Mouse (Mus musculus): ENCODE data around the gene Krtap6-1. TPM values are rescaled to one million over a fixed set of nuclear protein-coding genes. Genes with fewer than 3 reads are reported as not detected.

Gene Krtap6-1
- polyA plus RNA-seq, 1 experiment from 2014 or later, result not detected

Other genes with a start within 250 kb of the Krtap6-1 start
- not detected in 2 replicates for gene Gm20741, start 219.5 kb upstream of the Krtap6-1 start, polyA plus RNA-seq (2014; fragmentation: Nextera tagmentation; extraction: Ambion mirVana)
- gene Krtap15, start 211.5 kb upstream of the Krtap6-1 start, polyA plus RNA-seq (2014; fragmentation: Nextera tagmentation; extraction: Ambion mirVana), result not detected in 2 replicates
- gene Krtap14, start 205.6 kb upstream of the Krtap6-1 start, polyA plus RNA-seq (2014; fragmentation: Nextera tagmentation; extraction: Ambion mirVana), result not detected in 2 replicates
- not detected in 2 replicates for gene Krtap19-1, start 162.3 kb upstream of the Krtap6-1 start, polyA plus RNA-seq (2014; fragmentation: Nextera tagmentation; extraction: Ambion mirVana)
- not detected in 2 replicates for gene Krtap19-2, start 157.4 kb upstream of the Krtap6-1 start, polyA plus RNA-seq (2014; fragmentation: Nextera tagmentation; extraction: Ambion mirVana)
- not detected in 2 replicates for gene Krtap19-3, start 153.7 kb upstream of the Krtap6-1 start, polyA plus RNA-seq (2014; fragmentation: Nextera tagmentation; extraction: Ambion mirVana)
- not detected in 2 replicates for gene Krtap19-4, start 146.6 kb upstream of the Krtap6-1 start, polyA plus RNA-seq (2014; fragmentation: Nextera tagmentation; extraction: Ambion mirVana)
- not detected in 2 replicates for gene Krtap19-5, start 135.2 kb upstream of the Krtap6-1 start, polyA plus RNA-seq (2014; fragmentation: Nextera tagmentation; extraction: Ambion mirVana)
- not detected in 2 replicates for gene Krtap19-9b, start 99.4 kb upstream of the Krtap6-1 start, polyA plus RNA-seq (2014; fragmentation: Nextera tagmentation; extraction: Ambion mirVana)
- not detected in 2 replicates for gene Krtap16-3, start 68.8 kb upstream of the Krtap6-1 start, polyA plus RNA-seq (2014; fragmentation: Nextera tagmentation; extraction: Ambion mirVana)
- gene Krtap22-2, start 20.9 kb upstream of the Krtap6-1 start, polyA plus RNA-seq (2014; fragmentation: Nextera tagmentation; extraction: Ambion mirVana), result not detected in 2 replicates
- not detected in 2 replicates for gene Gm10229, start 16.4 kb upstream of the Krtap6-1 start, polyA plus RNA-seq (2014; fragmentation: Nextera tagmentation; extraction: Ambion mirVana)
- gene Gm10228, start 9.8 kb downstream of the Krtap6-1 start, polyA plus RNA-seq (2014; fragmentation: Nextera tagmentation; extraction: Ambion mirVana), result not detected in 2 replicates
- not detected in 2 replicates for gene Krtap6-5, start 16.2 kb downstream of the Krtap6-1 start, polyA plus RNA-seq (2014; fragmentation: Nextera tagmentation; extraction: Ambion mirVana)
- not detected in 2 replicates for gene 1110025L11Rik, start 32.3 kb downstream of the Krtap6-1 start, polyA plus RNA-seq (2014; fragmentation: Nextera tagmentation; extraction: Ambion mirVana)
- gene Krtap6-3, start 52.3 kb downstream of the Krtap6-1 start, polyA plus RNA-seq (2014; fragmentation: Nextera tagmentation; extraction: Ambion mirVana), result not detected in 2 replicates
- gene Gm6358, start 109.2 kb downstream of the Krtap6-1 start, polyA plus RNA-seq (2014; fragmentation: Nextera tagmentation; extraction: Ambion mirVana), result not detected in 2 replicates
- not detected in 2 replicates for gene Gm10061, start 119.4 kb downstream of the Krtap6-1 start, polyA plus RNA-seq (2014; fragmentation: Nextera tagmentation; extraction: Ambion mirVana)
- gene Gm9789, start 126.3 kb downstream of the Krtap6-1 start, polyA plus RNA-seq (2014; fragmentation: Nextera tagmentation; extraction: Ambion mirVana), result not detected in 2 replicates
- not detected in 2 replicates for gene Gm7735, start 137.8 kb downstream of the Krtap6-1 start, polyA plus RNA-seq (2014; fragmentation: Nextera tagmentation; extraction: Ambion mirVana)
- gene 1110057P08Rik, start 143.0 kb downstream of the Krtap6-1 start, polyA plus RNA-seq (2014; fragmentation: Nextera tagmentation; extraction: Ambion mirVana), result not detected in 2 replicates
- gene Krtap20-2, start 174.2 kb downstream of the Krtap6-1 start, polyA plus RNA-seq (2014; fragmentation: Nextera tagmentation; extraction: Ambion mirVana), result not detected in 2 replicates